Mouse (Mus musculus): ENCODE measurements around the gene 1700006A11Rik. TPM values are rescaled to one million over a fixed set of nuclear protein-coding genes. Genes with fewer than 3 reads are reported as not detected.
"Not testable (repeated sequence)": the region's sequence is repeated elsewhere in the genome, so short reads cannot be mapped to it uniquely, and the experiment has no call there.

The 1700006A11Rik gene
- not detected in 2 replicates for polyA plus RNA-seq (2015; fragmentation: Nextera tagmentation; extraction: Ambion mirVana)

DNA sequence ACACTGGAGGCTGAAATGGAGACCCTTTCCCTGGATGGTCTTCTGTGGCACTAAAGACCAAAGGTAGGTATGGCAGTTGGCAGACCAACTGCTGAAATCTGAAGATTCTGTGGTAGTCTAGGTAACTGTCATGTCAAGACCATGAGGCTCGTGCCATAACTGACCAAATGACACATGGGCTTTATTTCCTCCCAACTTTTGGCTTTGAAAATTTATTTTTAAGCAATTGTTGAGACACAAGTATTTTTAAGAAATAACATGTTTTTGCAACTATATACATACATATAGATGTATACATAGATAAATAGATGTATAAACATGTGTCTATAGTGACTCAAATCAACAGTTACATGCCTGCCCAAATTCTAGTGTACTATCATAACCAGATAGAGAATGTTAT is at the start of gene 1700006A11Rik:
Gene 1700006A11Rik, minus strand, starts transcription at position 101 of the 400 bp plus-strand sequence.
- Histone ChIP-seq H3K27ac (no peak within 1 kb of the TSS), H3K4me2 (no peak within 1 kb of the TSS), H3K27me3 (no peaks in the 10 kb centered on the region), H3K4me1 (replicated peaks) (no peaks in the 10 kb centered on the region), H3K4me3 (replicated peaks) (no peak within 1 kb of the TSS), H3K36me3 (no peaks in the 10 kb centered on the region), H3K9me3 (replicated peaks) (no peaks in the 10 kb centered on the region), H3K9ac (no peak within 1 kb of the TSS)
- DNase-seq (no peak), ATAC-seq (ENCODE audit: low read depth) (no peak)
- WGBS (ENCODE audit: insufficient replicate concordance), result 50% methylated on average over 1 of the region's 1 CpGs

DNA sequence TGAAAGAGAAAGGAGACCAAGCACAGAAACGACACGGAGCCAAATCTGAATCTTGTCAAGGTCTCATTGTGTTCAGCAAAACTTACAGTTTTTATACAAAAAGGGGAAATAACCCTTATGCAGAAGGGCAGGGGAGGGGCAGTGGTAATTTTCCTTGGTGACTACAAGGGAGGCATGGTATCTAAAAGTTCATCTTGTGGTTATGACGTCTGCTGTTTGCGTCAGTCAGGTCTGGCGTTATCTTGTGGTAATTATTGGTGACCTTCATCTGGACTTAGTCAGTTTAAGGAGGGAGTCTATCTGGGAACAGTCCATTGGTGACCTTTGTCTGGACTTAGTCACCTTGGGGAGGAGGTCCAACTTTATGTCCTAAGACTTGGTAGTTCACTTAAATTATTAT is 48.5 kb upstream of the 1700006A11Rik start:
- 60% methylated on average over 5 of the region's 5 CpGs for WGBS (ENCODE audit: insufficient replicate concordance)
- ATAC-seq (ENCODE audit: low read depth); H3K27ac ChIP-seq; H3K9ac ChIP-seq; H3K4me1 ChIP-seq (replicated peaks); DNase-seq; H3K4me2 ChIP-seq; H3K4me3 ChIP-seq (replicated peaks); H3K36me3 ChIP-seq; H3K27me3 ChIP-seq; H3K9me3 ChIP-seq (replicated peaks): not testable (repeated sequence)

DNA sequence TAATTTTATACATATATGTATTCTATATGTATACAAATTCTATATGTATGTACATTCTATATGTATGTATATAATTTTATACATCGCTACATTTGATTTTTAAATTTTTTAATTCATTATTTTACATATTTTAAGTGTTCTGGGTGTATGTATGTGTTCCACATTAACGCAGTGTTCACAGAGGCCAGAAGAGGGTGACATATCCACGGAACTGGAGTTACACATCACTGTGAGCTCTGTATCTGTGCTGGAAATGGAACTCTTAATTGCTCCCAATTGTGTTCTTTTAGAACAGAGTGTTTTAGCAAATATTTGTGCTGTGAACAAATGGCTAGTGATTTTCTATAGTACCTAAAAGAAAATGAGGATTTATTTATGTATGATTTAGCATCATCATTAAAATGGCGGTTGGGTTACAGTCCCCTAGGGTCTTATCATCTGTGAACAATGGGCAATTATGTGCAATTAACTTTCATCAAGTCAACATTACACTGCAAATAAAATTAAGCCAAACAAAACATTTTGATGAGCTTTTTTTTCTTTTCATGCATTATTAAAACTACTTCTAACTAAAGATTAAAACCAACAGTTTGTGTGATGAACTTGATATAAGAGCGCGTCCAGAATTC is 40.4 kb upstream of the 1700006A11Rik start:
- DNase-seq, result no peak

DNA sequence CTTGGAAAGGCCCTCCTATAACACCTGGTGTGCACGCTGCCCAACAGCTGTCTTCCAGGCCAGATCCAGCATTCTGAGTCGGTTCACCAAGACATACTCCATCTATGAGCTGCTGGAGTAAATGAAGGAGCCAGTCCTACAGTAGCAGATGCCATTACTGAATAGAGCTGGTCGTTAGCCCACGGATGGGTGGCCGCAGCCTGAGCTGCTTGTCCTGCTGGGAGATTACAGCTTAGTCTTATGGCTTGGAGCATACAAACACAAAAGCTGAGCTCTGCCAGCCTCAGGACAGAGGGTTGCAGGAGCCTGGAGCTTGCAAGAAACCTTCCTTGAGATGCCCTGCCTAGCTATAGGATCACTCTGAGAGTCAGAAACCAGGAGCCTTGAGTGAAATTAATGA is 33.6 kb downstream of the 1700006A11Rik start:
- no peaks in the 10 kb centered on the region for H3K4me1 ChIP-seq (replicated peaks)
- no peak overlapping the region for H3K4me3 ChIP-seq (replicated peaks)
- ATAC-seq (ENCODE audit: low read depth), result no peak
- H3K27me3 ChIP-seq, result no peaks in the 10 kb centered on the region
- no peak for DNase-seq
- H3K27ac ChIP-seq, result no peak overlapping the region
- H3K9me3 ChIP-seq (replicated peaks), result 0 out of 2 replicates have a peak, but pooled peaks cover 3% of the 10 kb centered on the region
- 59% methylated on average over 5 of the region's 5 CpGs for WGBS (ENCODE audit: insufficient replicate concordance)
- no peaks in the 10 kb centered on the region for H3K36me3 ChIP-seq
- H3K9ac ChIP-seq, result no peak overlapping the region
- H3K4me2 ChIP-seq, result no peak overlapping the region

More for the DNA sequence above, 40.4 kb upstream of the 1700006A11Rik start:
- Histone ChIP-seq H3K4me3 (replicated peaks) (no peak overlapping the region), H3K36me3 (no peaks in the 10 kb centered on the region), H3K27me3 (no peaks in the 10 kb centered on the region), H3K9ac (no peak overlapping the region), H3K27ac (no peak overlapping the region), H3K4me2 (no peak overlapping the region), H3K9me3 (replicated peaks) (no peaks in the 10 kb centered on the region), H3K4me1 (replicated peaks) (no peaks in the 10 kb centered on the region)
- ATAC-seq (ENCODE audit: low read depth), result no peak
- WGBS (ENCODE audit: insufficient replicate concordance), result 67% methylated on average over 6 of the region's 6 CpGs

DNA sequence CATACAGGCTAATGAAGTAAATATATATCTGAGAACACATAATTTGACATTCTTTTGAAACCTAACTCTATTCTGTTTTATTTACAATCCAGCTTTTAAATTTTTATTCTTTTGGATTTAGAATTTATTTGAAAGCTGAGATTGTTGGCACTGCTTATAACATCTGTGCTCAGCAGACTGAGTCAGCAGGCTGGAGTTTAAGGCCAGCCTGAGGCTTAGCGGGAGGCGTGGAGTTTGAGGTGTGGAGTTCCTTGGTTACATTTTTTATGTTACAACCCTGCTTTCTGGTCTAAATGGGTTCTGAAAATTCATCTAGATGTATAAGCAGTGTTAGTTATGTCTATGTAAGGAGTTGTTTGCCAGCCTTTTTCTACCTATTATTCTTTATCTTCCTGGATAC is 35.7 kb downstream of the 1700006A11Rik start:
- Histone ChIP-seq H3K27ac (no peak overlapping the region), H3K27me3 (no peaks in the 10 kb centered on the region), H3K4me3 (replicated peaks) (no peak overlapping the region), H3K9ac (no peak overlapping the region), H3K4me1 (replicated peaks) (no peaks in the 10 kb centered on the region), H3K4me2 (no peak overlapping the region), H3K9me3 (replicated peaks) (0 out of 2 replicates have a peak, but pooled peaks cover 3% of the 10 kb centered on the region), H3K36me3 (no peaks in the 10 kb centered on the region)
- ATAC-seq (ENCODE audit: low read depth), result no peak
- WGBS (ENCODE audit: insufficient replicate concordance), result 78% methylated on average over 2 of the region's 2 CpGs
- no peak for DNase-seq

DNA sequence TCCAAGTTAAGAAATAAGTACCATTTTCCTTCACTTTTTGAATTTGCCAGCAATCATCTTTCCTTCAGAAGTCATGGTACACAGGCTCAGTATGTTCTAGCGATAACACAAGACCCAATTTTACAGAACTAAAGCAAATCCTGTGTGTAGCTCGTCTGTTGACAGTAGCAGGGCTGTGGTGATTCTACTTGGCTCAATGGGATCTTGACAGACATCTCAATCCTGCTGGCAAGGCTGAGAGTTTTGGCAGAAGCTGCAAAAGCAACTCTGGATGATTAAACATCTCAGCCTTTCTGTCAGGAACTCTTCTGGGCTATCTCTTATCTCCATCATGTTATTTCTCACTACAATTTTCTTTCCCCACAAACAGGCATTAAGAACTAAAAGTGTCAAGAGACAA is 36.2 kb downstream of the 1700006A11Rik start:
- no peak for ATAC-seq (ENCODE audit: low read depth)
- Histone ChIP-seq H3K36me3 (no peaks in the 10 kb centered on the region), H3K27ac (no peak overlapping the region), H3K9ac (no peak overlapping the region), H3K4me3 (replicated peaks) (no peak overlapping the region), H3K27me3 (no peaks in the 10 kb centered on the region), H3K4me2 (no peak overlapping the region), H3K9me3 (replicated peaks) (0 out of 2 replicates have a peak, but pooled peaks cover 3% of the 10 kb centered on the region), H3K4me1 (replicated peaks) (no peaks in the 10 kb centered on the region)
- DNase-seq, result no peak
- 48% methylated on average over 2 of the region's 2 CpGs for WGBS (ENCODE audit: insufficient replicate concordance)

DNA sequence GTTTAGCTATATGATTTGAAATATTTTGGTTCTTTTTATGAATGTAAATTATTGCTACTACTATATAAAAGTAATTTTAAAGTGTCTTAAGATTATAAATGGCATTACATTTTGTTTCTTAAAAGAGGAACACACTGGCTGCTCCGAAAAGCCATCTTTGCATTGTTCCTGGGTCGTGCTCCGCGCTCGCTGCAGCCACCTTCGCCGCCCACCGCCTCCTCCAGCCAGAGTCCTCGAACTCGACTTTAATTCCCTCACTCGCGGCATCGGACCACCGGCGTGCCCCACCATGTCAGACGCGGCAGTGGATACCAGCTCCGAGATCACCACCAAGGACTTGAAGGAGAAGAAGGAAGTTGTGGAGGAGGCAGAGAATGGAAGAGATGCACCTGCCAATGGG is 40.5 kb downstream of the 1700006A11Rik start:
- not testable (repeated sequence) for H3K27me3 ChIP-seq; H3K4me1 ChIP-seq (replicated peaks); H3K4me2 ChIP-seq; H3K4me3 ChIP-seq (replicated peaks); ATAC-seq (ENCODE audit: low read depth); DNase-seq; H3K9ac ChIP-seq; H3K27ac ChIP-seq; H3K9me3 ChIP-seq (replicated peaks); H3K36me3 ChIP-seq
- 78% methylated on average over 18 of the region's 18 CpGs for WGBS (ENCODE audit: insufficient replicate concordance)

DNA sequence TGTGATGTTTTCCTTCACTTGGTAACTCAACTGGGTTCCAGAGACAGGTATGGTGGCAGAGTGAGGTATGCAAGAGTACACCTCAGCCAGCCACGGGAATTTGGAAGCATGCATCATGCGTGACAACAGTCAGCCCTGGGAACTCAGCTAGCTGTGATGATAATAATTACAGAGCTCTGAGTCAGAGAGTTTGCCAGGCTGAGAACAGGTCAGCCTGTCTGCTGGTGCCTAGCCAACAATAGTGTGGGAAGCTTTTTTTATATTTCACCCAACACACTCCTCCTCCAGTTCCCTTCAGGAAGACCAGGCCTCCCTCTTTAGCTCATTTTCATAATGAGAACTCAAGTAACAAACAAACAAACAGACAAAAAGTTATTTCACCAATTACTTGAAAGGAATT is 53.8 kb downstream of the 1700006A11Rik start:
- Histone ChIP-seq H3K27ac (no peak overlapping the region), H3K4me2 (no peak overlapping the region), H3K36me3 (no peaks in the 10 kb centered on the region), H3K9me3 (replicated peaks) (no peaks in the 10 kb centered on the region), H3K4me3 (replicated peaks) (no peak overlapping the region), H3K9ac (no peak overlapping the region), H3K4me1 (replicated peaks) (no peaks in the 10 kb centered on the region), H3K27me3 (no peaks in the 10 kb centered on the region)
- WGBS (ENCODE audit: insufficient replicate concordance), result 73% methylated on average over 2 of the region's 2 CpGs
- no peak for DNase-seq
- ATAC-seq (ENCODE audit: low read depth), result no peak

DNA sequence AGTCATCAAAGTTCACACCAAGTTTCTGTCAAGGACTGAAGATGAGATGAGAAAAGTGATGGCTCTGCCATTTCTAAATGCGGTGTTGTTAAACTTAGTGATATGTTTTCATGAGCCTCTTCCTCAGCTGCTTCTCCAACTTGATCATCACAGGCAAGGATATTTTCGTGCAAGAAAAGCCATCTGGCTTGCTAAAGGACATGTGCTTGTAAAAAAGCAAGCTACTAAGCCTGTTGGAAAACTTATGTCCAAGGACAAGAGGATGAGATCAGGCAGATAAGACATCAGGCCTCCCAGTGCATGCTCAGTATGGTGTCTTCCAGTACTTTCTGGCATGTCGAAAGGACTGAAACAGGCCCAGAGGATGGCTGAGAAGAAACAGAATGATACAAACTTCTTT is 68.3 kb downstream of the 1700006A11Rik start:
- no peak overlapping the region for H3K4me2 ChIP-seq
- H3K4me1 ChIP-seq (replicated peaks), result no peaks in the 10 kb centered on the region
- no peaks in the 10 kb centered on the region for H3K27me3 ChIP-seq
- 66% methylated on average over 3 of the region's 3 CpGs for WGBS (ENCODE audit: insufficient replicate concordance)
- no peaks in the 10 kb centered on the region for H3K36me3 ChIP-seq
- DNase-seq (no peak), ATAC-seq (ENCODE audit: low read depth) (no peak)
- H3K4me3 ChIP-seq (replicated peaks), result no peak overlapping the region
- H3K27ac ChIP-seq, result no peak overlapping the region
- H3K9me3 ChIP-seq (replicated peaks), result no peaks in the 10 kb centered on the region
- H3K9ac ChIP-seq, result no peak overlapping the region

Other genes with a start within 250 kb of the 1700006A11Rik start
- gene Tram1l1, start 105.2 kb downstream of the 1700006A11Rik start, polyA plus RNA-seq (2015; fragmentation: Nextera tagmentation; extraction: Ambion mirVana), result 0.51 and 0.66 TPM in 2 replicates
- not detected in 2 replicates for gene 1700003H04Rik, start 155.1 kb upstream of the 1700006A11Rik start, polyA plus RNA-seq (2015; fragmentation: Nextera tagmentation; extraction: Ambion mirVana)

Data from liver, embryonic 13.5 days (tissue).